Mouse (Mus musculus) limb, embryonic 10.5 days (tissue): ENCODE results near the gene Cdc42se1. TPM values are rescaled to one million over a fixed set of nuclear protein-coding genes. Genes with fewer than 3 reads are reported as not detected.

Source experiments
- DNase-seq: peaks from one replicate; pipeline ENCODE4 v3.0.0-alpha.2; 2017; ENCODE audit warnings: low spot score
- H3K27ac ChIP-seq: fragments of 300-500 bp; sonication (generic); 2 replicates; pipeline ENCODE4 v1.5.1; 2016; ENCODE audit warnings: mild to moderate bottlenecking
- H3K27me3 ChIP-seq: fragments of 300-500 bp; sonication (generic); 2 replicates; pipeline ENCODE4 v1.6.1; 2016; ENCODE audit warnings: low read depth, mild to moderate bottlenecking; ENCODE audit not compliant: poor library complexity, severe bottlenecking
- H3K36me3 ChIP-seq: fragments of 300-500 bp; sonication (generic); 2 replicates; pipeline ENCODE4 v1.6.1; 2016; ENCODE audit warnings: mild to moderate bottlenecking, moderate library complexity
- H3K4me1 ChIP-seq: fragments of 300-500 bp; sonication (generic); 2 replicates; pipeline ENCODE4 v1.6.1; 2016
- H3K4me3 ChIP-seq: fragments of 300-500 bp; sonication (generic); 2 replicates; pipeline ENCODE4 v1.5.1; 2016; ENCODE audit warnings: mild to moderate bottlenecking, moderate library complexity
- H3K9me3 ChIP-seq: fragments of 300-500 bp; sonication (generic); replicated peaks from 2 replicates; pipeline ENCODE4 v1.6.1; 2016; ENCODE audit warnings: mild to moderate bottlenecking
- WGBS: fragments of 180-500 bp; shearing (Covaris S2); methylation state at CpG from one replicate; pipeline ENCODE4 v1.1.7; 2016; 5-methylcytosine and 5-hydroxymethylcytosine counted together
- polyA plus RNA-seq: library from polyadenylated mRNA; unstranded; fragments of >200 nt; fragmentation: Nextera tagmentation; extraction: Ambion mirVana; gene quantifications from 2 replicates; pipeline ENCODE4 v1.2.1, GENCODE M21; 2016

The Cdc42se1 gene
- polyA plus RNA-seq, 1 experiment from 2014 or later = 82.6 TPM

DNA sequence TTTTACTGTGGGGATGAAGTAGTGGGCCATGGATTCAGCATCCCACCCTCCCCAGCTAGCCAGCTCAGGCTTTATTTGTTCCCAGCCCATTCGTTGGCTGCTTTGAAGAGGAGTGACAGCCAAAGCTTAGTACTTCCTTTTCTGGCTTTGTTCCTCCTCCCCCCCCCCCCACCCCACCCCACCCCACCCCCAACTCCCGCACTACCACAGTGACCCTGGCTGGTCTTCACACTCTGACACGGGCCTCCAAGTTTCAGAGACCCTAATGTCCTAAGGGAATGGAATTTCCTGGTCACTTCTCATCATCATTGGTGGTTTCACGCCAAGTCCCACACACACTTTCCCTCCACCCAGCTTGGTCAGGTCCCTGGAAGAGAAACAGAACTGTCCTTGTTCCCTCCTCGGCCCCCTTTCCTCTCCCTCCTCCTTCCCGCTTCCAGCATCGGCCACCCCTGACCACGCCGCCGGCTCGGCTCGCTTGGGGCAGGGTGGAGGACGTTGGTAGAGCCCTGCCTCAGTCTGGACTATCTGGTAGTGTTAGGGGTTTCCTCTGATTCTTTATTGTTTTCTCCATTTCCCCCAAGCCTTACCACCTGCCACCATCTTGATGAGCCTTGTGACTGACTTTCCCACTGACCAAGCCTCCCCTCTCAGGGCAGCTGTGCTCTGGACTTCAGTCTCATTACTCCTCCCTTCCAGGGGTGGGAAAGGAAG is 1.4 kb downstream of the Cdc42se1 start:
- WGBS = 3% methylated on average over 13 of the region's 13 CpGs
- Histone ChIP-seq H3K4me1 (peaks cover 44% of the 10 kb centered on the region), H3K27me3 (no peaks in the 10 kb centered on the region), H3K4me3 (peak overlapping the region; percentile 96), H3K27ac (peak overlapping the region; percentile 96), H3K9me3 (no peaks in the 10 kb centered on the region), H3K36me3 (peaks cover 56% of the 10 kb centered on the region)
- peak; percentile 59 for DNase-seq

DNA sequence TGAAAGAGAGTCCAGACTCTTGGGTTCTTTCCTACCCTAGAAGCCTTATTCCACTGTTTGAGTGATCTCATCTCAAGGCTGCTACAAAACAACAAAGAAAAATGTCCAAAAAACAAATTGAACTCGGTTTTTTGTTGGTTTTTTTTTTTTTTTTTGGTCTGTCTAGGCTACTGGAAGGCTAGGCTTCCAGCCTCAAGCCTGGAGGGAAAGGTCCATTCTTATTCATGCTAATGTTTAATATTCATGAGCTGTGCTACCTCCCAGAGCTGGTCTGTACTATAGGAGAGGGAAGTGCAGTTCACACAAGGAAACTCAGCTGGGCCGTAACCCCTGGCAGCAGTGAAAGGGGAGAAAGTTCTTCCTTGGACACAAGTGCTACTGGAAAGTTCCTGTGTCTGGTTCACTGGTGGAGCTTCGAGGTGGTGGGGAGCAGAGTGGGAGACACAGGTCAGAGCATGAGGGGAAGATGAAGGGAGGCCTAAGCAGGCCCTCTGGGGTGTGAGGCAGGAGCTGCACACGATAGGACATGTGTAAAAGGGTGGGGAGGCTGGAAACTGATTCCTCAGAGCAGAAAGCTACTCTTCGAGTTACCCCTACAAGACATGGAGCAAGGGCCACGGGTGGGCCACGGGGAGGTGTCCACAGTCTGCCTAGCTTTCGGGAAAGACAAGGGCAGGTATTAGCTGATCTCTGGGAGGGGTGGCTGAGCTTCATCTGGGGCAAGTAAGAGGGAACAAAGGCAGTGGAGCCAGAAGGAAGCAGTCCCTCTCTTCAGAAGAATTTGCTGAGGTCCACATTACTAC is 2.2 kb downstream of the Cdc42se1 start:
- DNase-seq = no peak
- 67% methylated on average over 8 of the region's 8 CpGs for WGBS
- H3K27ac ChIP-seq = peak overlapping the region; percentile 96
- H3K27me3 ChIP-seq = no peaks in the 10 kb centered on the region
- H3K4me3 ChIP-seq = peak overlapping the region; percentile 96
- peaks cover 56% of the 10 kb centered on the region for H3K36me3 ChIP-seq
- peaks cover 52% of the 10 kb centered on the region for H3K4me1 ChIP-seq
- H3K9me3 ChIP-seq = no peaks in the 10 kb centered on the region

DNA sequence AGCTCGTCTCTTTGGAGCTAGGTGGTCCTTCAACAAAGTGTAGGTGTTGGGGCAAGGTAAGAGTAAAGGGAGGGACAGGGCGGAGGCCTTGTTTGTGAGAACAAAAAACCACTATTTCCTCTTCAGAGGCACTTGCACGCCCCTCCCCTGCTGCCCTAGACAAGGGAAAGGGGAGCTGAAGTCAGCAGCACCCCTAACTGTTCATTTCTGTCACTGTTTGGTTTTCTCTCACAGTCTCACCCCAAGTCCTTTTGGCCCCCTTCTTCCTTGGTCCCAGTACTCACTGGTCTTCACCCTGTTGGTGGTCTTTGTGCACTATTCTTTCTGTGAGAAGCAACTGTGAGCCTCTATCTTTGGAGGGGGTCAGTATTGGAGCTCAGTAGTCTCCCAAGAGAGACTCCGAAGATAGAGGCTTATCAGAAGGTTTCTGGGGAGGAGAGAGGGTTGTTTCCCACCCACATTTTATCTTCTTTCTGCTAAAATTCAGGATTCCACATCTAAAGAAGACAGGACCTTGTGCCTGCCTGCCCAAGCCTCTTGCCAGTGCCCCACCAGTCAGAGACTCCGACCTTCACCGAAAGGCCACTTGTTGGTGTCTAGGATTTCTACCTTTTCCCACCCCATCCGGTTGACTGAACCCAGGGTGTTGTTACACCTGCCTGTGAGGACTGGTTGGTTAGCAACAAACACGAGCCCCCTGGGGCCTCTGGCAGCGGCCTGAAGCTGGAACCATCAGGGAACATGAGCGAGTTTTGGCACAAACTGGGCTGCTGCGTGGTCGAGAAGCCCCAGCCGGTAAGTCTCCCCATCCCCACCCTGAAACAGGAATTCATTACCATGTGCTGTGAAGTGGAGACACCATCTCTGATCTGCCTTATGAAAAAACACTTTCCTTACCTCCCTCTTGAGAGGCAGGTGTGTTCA is 3.0 kb downstream of the Cdc42se1 start, which contains the start of gene Mllt11:
Mllt11 (minus strand) TSS at position 874 of the 924 bp plus-strand sequence.
- H3K4me1 ChIP-seq = peaks cover 53% of the 10 kb centered on the region

DNA sequence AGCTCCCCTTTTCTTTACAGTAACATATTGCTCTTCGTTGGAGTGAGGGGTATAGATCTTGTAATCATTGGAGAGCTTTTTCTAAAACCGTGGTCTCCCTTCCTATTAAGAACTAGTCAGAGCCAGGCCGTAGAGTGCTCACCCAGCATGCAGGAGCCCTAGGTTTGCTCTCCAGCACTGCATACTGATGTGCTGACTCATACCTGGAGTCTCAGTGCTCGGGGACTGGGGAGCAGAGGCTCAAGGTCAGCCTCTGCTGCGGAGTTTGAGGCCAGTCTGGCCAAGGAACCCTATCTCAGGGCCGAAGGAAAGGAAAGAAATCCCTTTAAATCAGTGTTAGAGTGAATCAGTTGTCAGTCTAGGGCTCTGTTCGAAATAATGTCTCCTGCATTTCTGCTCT is 4.2 kb downstream of the Cdc42se1 start:
- Histone ChIP-seq H3K4me3 (no peak overlapping the region), H3K27me3 (no peaks in the 10 kb centered on the region)

More for the DNA sequence above, 3.0 kb downstream of the Cdc42se1 start, which contains the start of gene Mllt11:
- Histone ChIP-seq H3K9me3 (no peaks in the 10 kb centered on the region), H3K36me3 (peaks cover 60% of the 10 kb centered on the region), H3K27me3 (no peaks in the 10 kb centered on the region), H3K27ac (peak within 1 kb of the TSS; percentile 96), H3K4me3 (peak within 1 kb of the TSS; percentile 96; the same call in 1 of the 2 replicates)
- DNase-seq = no peak
- WGBS = 87% methylated on average over 13 of the region's 13 CpGs

DNA sequence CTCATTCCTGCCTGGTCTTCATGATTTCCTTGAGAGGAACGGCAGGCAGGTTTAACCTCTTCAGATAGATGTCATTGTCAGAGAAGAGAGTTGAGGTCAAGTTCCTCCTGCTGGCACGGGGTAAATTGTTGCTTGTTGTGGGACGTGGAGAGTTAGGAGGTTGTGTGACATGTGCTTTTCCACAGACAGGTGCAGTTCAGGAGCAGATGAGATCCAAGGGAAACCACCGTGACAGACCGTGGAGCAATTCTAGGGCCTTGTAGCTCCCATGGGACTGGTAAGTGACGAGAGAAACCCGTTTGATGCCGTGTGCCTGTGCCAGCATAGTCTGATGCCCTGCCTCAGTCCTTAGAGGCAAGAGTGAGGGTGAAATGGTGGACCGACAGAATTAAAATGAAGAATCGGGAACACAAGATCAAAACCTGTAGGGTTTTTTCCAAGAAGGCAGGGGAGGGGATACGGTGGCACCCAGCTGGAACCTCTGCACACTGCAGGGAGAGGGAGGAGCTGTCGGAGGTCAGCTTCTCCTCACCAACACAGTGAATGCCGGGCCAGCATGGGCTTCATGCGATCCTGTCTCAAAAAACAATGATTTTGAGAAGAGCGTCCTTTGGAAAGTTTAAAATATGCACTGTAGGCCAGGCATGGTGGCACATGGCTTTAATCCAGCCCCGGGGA is 4.9 kb downstream of the Cdc42se1 start:
- Histone ChIP-seq H3K27me3 (no peaks in the 10 kb centered on the region), H3K4me1 (peaks cover 42% of the 10 kb centered on the region), H3K27ac (no peak overlapping the region), H3K4me3 (no peak overlapping the region), H3K36me3 (peaks cover 79% of the 10 kb centered on the region), H3K9me3 (no peaks in the 10 kb centered on the region)
- 91% methylated on average over 16 of the region's 16 CpGs for WGBS
- DNase-seq = no peak

More for the DNA sequence above, 4.2 kb downstream of the Cdc42se1 start:
- no peak for DNase-seq
- Histone ChIP-seq H3K27ac (no peak overlapping the region), H3K4me1 (peaks cover 44% of the 10 kb centered on the region), H3K9me3 (no peaks in the 10 kb centered on the region), H3K36me3 (peaks cover 72% of the 10 kb centered on the region)
- 88% methylated on average over 7 of the region's 7 CpGs for WGBS

DNA sequence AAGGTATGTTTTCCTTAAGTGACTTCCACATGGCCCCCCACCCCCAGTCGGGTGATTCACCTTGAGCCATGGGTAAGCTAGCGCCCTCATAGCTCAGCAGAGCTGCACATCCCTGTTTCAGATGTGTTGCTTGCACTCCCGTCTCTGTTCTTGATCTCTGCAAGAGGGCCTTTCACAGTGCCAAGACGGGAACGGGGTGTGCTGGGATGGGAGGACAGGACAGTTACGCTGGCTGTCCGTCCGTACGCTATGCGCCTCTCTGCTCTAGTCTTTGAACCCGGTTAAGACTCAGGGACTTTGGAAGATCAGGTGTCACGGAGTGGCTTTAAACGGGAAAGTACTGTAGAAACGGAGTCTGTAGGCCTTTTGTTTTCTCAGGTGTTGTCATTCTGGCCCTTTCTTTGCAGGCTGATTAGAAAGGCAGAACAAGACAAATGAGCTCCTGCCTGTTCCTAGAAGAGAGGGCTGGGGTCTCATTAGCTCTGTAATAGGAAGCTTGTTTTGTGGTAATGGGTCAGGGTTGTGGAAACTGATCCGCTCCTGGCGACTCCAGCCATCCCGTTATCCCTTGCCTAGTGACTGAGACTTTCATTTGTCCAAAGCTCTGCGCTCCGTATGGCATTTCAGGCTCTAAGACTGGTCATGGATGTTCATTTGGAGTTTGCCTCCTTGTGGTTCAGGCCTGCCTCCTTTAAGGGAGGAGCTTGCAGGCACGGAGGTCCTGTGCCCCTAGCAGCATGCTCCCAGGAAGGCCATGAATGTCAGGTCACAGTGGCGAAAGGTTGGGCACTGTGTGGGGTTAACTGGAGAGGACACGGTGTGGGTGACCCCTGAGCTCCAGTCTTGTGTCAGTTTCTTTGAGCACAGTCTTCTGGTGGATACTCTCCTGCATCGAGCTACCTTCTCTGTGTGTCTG is 7.1 kb downstream of the Cdc42se1 start:
- Histone ChIP-seq H3K27me3 (no peaks in the 10 kb centered on the region), H3K27ac (peak overlapping the region; percentile 50), H3K9me3 (no peaks in the 10 kb centered on the region), H3K4me3 (no peak overlapping the region), H3K4me1 (peaks cover 28% of the 10 kb centered on the region), H3K36me3 (peaks cover 84% of the 10 kb centered on the region)
- DNase-seq = no peak
- 77% methylated on average over 23 of the region's 23 CpGs for WGBS

DNA sequence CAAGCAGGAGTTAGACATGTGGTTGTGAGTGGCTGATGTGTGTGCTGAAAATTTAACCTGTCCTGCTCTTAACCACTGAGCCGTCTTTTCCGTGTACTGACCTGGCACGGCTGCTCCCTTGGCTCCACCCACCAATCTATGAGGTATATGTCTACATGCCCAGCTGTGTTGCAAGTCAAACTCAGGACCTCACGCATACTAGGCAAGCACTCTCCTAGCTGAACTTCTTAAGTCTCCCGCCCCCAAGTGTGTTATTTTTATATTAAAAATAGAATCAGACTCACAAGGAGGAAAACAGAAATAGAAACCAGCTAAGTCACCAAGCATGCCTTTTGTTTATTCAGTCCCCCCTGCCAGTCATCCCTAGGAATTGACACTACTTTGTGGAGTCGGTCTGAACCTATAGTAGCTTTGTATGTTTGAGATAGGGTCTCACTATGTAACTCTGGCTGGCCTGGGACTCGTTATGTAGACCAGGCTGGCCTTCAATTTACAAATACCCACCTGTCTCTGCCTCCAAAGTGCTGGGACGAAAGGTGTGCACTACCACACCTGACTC is 9.1 kb downstream of the Cdc42se1 start:
- DNase-seq = no peak
- Histone ChIP-seq H3K4me3 (no peak overlapping the region), H3K4me1 (peaks cover 31% of the 10 kb centered on the region), H3K9me3 (no peaks in the 10 kb centered on the region), H3K27ac (no peak overlapping the region), H3K36me3 (peaks cover 64% of the 10 kb centered on the region), H3K27me3 (no peaks in the 10 kb centered on the region)
- WGBS = 94% methylated on average over 8 of the region's 8 CpGs

DNA sequence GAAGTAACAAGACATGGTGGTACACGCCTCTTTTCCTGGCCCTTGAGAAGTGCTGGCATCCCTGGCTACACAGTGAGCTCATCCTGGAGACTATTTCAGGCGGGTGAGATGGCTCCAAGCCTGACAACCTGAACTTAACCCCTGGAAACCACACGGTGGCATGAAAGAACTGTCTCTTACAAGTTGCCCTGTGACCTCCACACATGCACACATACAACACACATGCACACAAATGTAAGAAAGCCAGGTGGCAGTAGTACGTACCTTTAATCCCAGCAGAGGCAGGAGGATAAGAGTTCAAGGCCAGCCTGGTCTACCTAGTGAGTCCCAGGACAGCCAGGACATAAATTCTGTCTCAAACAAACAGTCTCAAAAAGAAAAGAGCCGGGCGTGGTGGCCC is 10.5 kb downstream of the Cdc42se1 start:
- no peak for DNase-seq
- Histone ChIP-seq H3K4me1 (peaks cover 31% of the 10 kb centered on the region), H3K27me3 (no peaks in the 10 kb centered on the region), H3K36me3 (peaks cover 50% of the 10 kb centered on the region), H3K9me3 (no peaks in the 10 kb centered on the region), H3K4me3 (no peak overlapping the region), H3K27ac (no peak overlapping the region)
- 87% methylated on average over 6 of the region's 6 CpGs for WGBS

DNA sequence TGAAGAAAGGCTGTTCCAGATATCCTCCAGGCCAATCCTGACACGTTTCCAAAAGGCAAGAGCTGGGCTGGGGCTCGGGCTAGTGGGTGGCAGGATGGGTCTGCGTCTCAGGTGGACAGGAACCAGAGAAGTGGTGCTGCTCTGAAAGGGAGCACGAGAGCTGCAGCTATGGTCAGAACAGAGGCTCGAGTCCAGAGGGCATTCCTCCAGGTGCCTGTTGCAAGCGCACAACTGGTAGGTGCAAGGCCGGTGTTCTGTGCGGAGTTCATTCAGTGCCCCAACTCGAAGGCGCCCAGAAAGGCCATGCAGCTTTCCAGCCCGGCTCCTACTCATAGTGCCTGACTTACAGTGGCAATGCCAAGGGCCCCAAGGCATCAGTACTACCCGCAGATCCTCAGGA is 11.4 kb downstream of the Cdc42se1 start:
- Histone ChIP-seq H3K36me3 (peaks cover 41% of the 10 kb centered on the region), H3K27me3 (no peaks in the 10 kb centered on the region), H3K9me3 (no peaks in the 10 kb centered on the region), H3K27ac (no peak overlapping the region), H3K4me1 (peaks cover 28% of the 10 kb centered on the region), H3K4me3 (peak overlapping the region; percentile 15; the same call in 1 of the 2 replicates)
- WGBS = 88% methylated on average over 12 of the region's 12 CpGs
- DNase-seq = no peak

DNA sequence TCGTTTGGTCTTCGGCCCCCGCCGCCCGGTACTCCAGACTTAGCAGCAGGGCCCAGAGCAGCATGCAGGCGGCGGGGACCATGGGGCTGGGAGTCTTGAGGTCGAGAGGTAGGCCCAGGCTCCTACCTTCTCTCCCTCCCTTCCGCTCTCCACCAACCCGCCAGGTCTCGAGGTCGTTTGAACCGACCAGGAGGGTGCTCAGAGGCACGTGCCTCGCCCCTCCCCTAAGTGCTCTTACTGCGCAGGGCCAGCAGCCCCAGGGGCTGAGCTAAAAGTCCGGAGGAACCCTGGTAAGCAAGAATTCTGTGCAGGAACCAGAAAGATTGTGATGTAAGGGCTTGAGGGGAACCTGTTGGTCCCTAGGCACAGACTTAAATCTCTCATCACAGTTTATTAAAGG is 12.4 kb downstream of the Cdc42se1 start:
- peak overlapping the region; percentile 36 for H3K4me3 ChIP-seq
- H3K27ac ChIP-seq = peak overlapping the region; percentile 67
- peaks cover 37% of the 10 kb centered on the region for H3K36me3 ChIP-seq
- 23% methylated on average over 17 of the region's 17 CpGs for WGBS
- peak; percentile 47 for DNase-seq
- no peaks in the 10 kb centered on the region for H3K9me3 ChIP-seq
- no peaks in the 10 kb centered on the region for H3K27me3 ChIP-seq
- peaks cover 19% of the 10 kb centered on the region for H3K4me1 ChIP-seq

DNA sequence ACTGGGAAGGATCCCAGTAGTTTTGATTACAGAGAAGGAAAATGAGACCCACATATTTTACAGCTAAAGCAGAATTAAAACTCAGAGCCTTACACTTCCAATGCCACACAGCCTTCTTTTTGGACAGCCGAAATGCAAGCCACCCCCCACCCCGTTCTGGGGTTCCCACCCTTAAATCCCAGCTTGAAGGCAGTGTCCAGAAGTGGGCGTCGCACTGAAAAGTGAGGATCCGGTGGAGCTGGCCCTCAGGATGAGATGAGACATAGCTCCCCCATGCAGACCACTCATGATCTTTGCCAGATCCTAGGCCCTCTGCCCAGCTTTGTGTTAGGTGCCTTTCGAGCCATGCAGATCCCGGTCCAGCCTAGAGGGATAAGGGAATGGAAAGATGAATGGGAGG is 13.0 kb downstream of the Cdc42se1 start, which contains the start of gene Gm128:
Gm128 (minus strand) TSS at position 101 of the 400 bp plus-strand sequence.
- Histone ChIP-seq H3K4me1 (peaks cover 17% of the 10 kb centered on the region), H3K4me3 (peak within 1 kb of the TSS; percentile 36), H3K27ac (peak within 1 kb of the TSS; percentile 67), H3K36me3 (peaks cover 31% of the 10 kb centered on the region), H3K27me3 (no peaks in the 10 kb centered on the region), H3K9me3 (no peaks in the 10 kb centered on the region)
- 80% methylated on average over 7 of the region's 7 CpGs for WGBS
- no peak for DNase-seq
